Mouse (Mus musculus): ENCODE results near the gene Xpo1.

GRCm38 (mm10) chr11:23254548-23254947 lies 1.3 kb upstream of the Xpo1 start:
- TF ChIP-seq CTCF (IDR thresholded peaks at IDR 0.05; ENCODE audit: low read depth, low read length) (no peak), POLR2AphosphoS5 (IDR thresholded peaks at IDR 0.05; ENCODE audit: insufficient replicate concordance, low read depth, low read length) (no peak)
